Mouse (Mus musculus) frontal cortex, postnatal 36 days (tissue): ENCODE results near the gene Fbxo34.
"Not testable (repeated sequence)": the region's sequence is repeated elsewhere in the genome, so short reads cannot be mapped to it uniquely, and the experiment has no call there.

Experiments used
- DNase-seq, 2 experiments: peaks; one replicate each; pipeline ENCODE4 v3.0.0; 2022; ENCODE audit warnings: low spot score in 2 of 2

The Fbxo34 gene

DNA sequence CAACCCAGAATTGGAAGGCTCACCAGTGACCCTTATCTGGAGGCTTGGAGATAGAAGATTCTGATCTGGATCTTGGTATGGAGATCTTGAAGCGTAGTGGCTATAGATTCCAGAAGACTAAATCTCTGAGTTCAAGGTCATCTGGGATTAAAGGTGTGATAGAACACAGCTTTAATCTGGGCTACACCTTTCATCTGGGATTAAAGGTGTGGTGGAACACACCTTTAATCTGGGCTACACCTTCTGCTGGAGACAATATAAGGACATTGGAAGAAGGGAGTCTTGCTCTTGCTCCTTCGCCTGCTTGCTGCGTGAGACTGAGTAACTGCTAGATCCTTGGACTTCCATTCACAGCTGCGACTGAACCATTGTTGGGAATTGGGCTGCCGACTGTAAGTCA lies at the start of gene Fbxo34:
Gene Fbxo34, plus strand, starts transcription at position 301 of the 400 bp plus-strand sequence.
- DNase-seq, result not testable (repeated sequence)

DNA sequence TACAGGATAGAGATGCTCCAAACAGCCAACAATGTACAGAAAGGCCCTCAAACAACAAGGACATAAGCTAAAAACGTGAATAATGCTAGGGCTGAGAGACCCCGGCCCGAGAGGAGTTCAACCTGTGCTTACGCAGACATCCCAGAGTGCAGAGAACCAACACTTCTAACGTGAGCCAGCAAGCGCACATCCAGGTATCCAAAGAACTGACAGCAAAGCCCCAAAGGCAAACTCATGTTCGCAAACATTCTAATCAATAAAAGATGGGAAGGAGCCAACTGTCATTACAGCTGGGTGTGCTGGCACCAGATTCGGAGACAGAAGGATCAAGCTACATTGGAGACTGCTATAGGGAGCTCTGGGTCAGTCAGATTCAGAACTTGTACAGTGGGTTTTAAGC lies 47.5 kb upstream of the Fbxo34 start:
- no peak for DNase-seq

DNA sequence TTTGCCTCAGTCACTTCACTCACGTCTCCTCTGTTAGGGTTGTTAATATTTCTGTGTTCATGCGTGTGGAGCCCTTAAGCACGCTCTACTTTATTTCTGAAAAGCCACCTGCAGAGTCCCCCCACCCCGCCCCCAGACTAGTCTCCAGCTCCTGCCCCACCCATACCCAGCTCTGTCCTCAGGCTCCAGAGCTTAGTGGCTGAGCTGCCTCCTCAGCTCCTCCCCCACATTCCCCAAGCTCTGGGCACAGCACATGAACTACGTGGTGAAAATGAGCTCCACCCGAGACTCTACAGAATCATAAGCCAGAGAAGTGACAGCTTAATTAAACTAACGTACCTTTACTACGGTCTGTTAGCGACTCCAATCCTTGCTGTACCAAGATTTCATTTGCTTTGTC lies 44.2 kb upstream of the Fbxo34 start:
- DNase-seq, result no peak

DNA sequence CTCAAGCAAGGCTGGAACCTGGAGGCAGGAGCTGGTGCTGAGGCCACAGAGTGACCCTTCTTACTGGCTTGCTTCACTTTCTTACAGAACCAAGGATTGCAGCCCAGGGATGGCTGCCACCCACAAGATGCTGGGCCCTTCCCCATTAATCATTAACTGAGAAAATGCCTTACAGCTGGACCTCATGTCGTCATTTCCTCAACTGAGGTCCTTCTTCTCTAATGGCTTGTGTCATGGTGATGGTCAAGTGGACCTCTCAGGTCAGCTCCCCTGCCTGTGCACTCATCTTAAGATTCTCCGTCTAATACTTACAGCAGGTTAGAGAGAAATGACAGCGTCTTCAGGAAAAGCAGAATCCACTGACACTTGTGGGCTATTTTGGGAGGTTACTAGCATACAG lies 32.9 kb upstream of the Fbxo34 start:
- no peak for DNase-seq

DNA sequence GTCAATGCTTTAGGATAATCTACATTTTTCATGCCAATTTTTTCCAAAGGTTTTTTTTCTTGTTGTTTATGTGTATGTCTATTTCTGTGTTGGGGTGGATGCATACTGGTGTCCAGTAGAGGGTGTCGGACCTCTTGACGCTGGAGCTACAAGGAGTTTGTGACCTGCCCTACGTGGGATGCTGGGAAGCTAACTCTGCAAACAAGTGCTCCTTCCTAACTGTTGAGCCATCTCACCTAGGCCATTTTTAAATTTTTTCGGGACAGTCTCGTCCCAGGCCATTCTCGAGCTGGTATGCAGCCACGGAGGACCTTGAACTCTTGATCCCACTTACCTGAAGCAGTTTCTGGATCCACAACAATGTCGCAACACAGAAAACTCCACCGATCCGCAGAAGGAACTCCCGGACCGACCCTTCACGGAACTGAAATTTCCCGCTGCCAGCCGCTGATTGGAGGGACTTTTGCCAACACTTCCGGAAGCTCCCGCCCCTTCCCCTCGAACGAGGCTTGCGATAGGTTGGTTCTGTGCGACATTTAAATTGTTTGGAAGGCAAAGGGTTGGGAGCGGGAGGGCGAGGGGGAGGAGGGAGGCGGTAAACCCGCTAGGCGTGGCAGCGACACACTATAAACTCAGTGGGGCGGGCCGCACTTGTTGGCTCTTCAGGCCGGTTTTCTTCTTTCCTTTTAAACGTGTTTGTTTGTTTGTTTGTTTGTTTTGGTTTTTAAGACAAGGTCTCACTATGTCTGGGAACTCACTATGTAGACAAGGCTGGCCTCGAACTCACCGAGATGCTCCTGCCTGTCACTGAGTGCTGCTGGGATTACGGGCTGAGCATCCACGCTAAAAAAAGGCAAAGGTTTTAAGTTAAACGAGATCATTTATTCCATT lies 32.2 kb upstream of the Fbxo34 start, which contains the start of gene Dlgap5:
Gene Dlgap5, minus strand, starts transcription at position 633 of the 891 bp plus-strand sequence.
- DNase-seq, result peak; percentile 84 to 92

DNA sequence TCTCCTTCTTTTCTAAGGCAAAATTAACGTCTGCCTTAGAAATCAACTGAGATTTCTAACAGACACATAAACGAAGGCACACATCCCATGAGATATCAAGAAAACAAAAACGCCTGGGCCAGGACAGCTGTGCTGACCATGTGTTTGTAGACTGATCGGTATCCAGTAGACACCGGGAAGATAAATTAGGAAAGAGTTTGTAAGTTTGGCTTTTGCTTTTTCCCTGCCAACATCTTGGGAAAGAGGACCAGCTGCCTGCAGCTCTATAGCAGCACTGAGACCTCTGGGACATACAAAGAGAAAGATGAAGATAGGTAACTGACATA lies 31.6 kb upstream of the Fbxo34 start:
- no peak for DNase-seq

DNA sequence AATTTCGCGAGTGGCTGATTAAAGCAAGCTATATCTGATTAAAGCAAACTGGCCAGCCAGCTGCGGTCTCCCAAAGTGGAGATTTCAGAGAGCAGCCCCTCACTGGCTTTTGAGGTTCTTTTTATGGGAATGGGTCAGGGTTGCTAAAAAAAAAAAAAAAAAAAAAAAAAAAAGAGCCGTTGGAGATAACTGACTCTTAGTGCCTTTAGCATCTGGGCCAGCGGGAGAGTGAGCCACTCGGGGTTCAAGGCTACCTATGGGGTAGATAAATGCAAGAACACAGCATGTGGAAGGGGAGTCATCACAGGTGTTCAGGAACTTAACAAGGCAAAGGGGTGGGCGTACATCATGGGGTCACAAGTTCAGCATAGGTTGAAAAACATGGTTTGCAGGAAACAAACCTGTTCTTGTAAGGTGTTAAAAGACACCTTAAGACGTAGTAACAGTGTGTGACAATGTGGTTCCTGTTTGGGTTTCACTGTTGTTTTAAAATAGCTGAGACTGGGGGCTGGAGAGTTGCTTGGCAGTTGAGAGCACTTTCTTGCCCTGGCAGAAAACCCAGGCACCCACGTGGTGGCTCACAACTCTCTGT lies 31.1 kb upstream of the Fbxo34 start:
- DNase-seq, result no peak

DNA sequence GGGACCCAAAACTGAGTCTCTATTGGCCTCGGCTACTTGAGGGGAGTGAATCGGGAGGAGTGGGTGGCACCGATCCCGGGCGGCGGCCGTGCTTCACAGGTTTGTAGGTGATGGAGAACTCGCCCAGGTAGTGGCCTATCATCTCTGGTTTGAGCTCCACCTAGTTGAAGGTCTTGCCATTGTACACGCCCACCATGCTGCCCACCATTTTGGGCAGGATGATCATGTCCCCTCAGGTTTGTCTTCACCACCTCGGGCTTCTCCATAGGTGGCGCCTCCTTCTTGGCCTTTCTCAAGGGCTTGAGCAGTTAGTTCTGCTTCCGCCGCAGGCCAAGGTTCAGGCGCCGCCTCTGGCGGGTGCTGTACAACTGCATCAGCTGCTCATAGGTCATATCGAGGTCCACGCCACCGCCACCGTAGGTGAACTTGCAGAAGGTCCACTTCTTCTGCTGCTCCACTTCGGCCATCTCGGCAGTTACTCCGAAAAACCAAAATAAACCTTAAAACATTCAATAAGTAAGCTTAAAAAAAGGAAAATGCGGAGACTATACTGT lies 30.4 kb upstream of the Fbxo34 start:
- DNase-seq, result no peak

DNA sequence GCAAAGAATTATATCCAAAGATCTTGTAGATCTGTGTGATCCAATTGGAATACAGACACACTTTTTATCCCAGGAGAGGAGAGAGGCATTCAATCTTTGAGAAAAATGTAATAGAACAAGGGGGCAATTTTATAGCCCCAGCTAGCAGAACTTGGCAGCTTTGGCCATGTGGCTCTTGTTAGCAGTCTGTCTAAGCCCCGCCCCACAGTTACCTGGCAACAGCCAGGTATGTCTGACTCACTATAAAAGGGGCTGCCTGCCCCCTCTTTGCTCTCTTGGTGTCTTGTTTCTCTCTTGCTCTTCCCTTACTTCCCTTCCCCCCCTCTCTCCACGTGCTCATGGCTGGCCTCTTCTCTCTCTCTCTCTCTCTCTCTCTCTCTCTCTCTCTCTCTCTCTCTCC lies 28.6 kb upstream of the Fbxo34 start:
- DNase-seq, result no peak

DNA sequence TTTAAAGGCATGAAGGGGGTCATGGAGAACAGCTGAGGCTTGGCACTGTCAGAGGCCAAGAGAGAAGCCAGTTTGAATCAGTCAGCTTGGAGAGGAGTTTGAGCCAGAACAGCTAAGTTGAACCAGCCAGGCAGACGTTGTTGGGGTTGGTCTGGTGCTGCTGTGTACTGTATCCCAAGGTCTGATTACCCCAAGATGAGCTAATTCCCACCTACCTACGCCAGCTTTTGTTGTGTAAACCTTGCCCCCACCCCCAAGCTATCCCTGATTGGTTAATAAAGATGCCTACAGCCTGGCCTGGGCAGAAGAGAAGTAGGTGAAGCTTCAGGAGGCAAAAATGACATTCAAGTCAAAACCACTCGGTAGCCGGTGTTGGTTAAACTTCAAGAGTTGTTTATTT lies 27.8 kb upstream of the Fbxo34 start:
- no peak for DNase-seq

DNA sequence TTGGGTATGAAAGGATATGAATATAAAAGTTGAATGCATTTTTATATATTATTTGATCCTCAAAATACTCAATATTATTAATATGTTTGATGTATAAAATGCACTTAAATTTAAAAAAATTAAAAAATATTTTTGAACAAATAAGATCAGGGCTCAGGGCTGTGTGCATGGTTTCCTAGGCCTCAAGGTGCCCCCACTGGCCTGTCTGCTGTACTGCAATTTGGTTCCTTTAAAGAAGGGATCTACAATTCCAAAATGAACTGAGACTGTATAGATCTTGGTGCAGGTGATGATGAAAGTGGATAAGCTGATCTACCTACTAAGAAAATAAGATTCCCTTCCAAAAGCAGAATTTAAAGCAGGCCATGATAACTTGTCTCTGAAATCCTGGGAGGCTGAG lies 17.2 kb upstream of the Fbxo34 start:
- no peak for DNase-seq

DNA sequence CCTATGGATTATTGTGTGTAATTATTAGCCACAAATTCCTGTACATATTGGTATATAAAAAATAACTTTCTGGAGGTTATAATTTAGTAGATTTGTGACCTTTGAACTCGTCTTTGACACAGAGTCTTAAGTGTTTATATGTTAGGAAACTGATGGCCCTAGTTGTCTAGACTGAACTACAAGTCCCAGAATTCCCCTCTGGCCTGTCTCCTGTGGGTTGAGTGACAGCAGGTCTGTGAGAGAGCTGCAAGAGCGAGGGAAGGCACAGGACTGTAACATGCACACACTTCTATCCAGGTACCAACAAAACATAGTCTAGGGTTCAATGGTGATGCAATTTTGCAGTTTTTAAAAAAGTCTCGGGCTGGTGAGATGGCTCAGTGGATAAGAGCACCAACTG lies 11.3 kb upstream of the Fbxo34 start:
- DNase-seq, result no peak

DNA sequence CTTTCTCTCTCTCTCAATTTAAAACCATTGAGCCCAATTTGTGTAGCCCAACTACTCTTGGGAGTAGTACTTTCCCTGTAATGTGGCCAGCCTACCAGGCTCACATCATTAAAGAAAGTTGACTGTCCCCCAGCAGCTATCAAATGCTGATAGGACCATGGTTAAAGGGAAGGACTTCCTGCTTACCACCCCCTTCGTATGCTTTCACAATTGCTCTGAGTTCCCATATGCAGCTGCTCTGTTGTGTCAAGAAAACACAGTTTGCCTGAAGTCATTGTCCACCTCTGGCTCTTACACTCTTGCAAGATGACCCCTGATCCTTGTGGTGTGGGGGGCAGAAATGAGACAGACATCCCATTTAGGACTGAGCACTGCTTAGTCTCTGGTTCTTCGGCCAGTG lies 5.3 kb upstream of the Fbxo34 start:
- no peak for DNase-seq

DNA sequence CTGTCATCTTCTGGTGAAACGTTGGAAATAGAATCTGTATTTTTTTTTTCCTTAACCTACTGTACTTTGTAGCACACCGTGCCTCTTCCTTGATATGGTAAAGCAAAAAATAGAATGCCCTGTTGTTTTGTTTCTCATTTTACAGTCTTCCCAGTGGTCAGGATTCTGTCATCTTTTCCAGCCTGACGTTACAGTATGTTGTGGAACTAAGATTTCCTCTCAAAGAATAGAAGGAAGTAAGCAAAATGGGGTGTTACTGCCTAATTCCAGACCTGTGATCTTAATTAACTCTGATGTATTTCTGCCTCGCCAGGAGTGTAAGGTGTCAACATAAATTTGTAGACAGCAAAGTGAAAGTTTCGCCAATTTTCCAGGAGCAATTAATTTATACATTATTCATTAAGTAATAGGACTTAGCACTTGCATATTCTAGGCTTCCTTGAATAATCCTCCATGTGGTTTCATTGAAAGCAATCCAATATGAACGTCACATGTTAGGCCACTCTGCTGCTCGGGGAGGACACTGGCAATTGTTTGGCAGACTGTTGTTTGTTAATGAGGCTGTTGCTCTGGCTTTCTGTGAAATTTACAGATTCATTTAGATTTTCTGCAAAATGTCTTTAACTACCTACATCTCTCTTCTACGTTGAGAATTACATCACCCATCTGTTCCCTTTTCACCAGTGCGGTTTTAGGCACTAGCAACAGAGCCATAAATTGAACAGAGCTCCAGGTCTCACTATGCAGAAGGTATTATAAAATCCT lies 4.7 kb upstream of the Fbxo34 start:
- peak; percentile 3 to 26 for DNase-seq

DNA sequence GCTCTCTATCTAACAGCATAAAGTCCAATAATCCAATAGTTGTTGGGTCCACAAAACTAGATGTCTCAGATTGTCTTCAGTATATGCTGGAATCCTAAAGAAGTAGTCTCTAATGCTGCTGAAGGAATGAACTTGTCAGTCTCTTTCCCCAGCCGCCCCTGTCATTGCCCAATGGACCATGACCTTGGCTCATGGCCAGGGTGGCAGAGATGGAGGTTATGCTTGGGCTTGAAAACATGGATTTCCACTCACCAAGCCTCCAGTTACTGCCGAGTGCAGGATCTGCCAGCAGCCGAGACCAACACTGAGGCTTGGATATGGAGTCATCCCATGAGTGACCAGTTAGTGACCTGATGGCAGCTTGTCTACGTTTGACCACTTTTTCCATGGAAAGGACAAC lies 9.3 kb downstream of the Fbxo34 start:
- no peak for DNase-seq

DNA sequence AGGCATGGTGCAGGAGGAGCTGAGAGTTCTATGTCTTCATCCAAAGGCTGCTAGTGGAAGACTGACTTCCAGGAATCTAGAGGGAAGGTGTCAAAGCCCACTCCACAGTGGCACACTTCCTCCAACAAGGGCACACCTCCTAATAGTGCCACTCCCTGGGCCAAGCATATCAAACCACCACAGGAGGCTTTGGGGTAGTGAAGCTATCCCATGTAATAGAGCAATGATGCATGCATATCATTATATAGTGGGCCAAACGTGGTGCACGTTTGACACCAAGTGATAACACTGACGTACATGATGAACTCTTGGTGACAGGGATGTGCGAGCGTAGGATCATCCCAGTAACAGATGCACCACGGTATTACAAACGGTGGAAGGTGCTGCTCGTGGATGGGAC lies 11.8 kb downstream of the Fbxo34 start:
- DNase-seq, result no peak

DNA sequence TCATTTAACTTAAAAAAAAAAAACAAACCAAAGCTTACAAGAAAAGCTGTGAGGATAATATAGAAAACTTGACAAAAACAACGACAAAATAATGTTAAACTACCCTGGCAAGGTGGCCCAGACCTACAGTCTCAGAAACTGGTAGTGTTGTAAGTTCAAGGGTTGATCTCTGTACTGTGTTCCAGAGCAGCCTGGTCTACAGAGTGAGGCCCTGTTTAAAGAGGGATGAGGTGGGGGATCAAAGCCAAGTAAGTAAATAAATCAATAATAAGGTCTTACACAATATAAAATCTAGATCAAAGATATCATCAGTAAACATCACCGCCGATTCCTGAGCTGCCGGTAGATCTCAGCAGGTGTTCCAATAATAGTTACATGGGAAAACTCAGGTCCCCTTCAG lies 12.2 kb downstream of the Fbxo34 start:
- DNase-seq, result no peak

DNA sequence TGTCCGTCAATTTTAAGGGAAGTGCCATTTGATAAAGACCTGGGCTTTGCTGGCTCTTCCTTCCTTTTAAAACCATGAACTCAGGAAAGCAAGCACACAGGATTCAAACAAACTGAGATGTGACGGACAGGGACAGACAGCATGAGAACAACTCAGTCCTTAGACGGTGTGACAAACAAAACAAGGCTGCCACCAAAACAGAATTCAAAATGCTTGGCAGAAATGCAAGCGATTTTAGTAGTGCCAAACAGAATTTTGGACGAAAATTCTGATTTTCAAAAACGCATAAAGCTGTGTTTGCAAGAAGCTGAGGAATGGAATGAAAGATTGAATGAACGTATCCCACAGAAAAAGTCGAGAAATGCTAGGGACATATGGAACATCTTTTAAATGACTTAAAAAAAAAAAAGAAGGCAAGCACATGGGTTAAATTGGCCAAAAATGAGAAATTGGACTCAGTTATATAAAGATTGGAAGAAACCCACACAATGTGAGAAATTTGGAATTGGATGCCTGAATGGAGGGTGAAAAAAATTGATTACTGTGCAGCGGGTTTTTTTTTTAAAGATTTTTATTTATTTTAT lies 12.7 kb downstream of the Fbxo34 start:
- DNase-seq, result no peak

DNA sequence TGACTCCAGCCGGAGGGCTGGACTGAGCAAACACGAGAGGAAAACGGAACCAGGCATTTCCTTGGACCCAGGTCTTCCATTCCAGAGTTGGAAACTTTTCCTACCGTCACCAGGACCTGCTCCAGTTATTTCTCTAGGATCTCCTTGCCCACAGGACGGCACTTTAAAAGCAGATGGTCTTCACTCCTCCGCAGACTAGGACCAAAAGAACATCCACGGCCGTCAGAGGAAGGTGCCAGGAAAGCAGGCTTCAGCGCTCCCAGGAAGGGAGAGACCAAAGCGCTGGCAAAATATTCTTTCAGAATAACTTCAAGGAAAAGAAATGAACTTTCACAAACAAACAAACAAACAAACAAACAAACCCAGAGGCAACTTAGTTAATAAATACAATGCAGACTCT lies 14.2 kb downstream of the Fbxo34 start:
- no peak for DNase-seq

DNA sequence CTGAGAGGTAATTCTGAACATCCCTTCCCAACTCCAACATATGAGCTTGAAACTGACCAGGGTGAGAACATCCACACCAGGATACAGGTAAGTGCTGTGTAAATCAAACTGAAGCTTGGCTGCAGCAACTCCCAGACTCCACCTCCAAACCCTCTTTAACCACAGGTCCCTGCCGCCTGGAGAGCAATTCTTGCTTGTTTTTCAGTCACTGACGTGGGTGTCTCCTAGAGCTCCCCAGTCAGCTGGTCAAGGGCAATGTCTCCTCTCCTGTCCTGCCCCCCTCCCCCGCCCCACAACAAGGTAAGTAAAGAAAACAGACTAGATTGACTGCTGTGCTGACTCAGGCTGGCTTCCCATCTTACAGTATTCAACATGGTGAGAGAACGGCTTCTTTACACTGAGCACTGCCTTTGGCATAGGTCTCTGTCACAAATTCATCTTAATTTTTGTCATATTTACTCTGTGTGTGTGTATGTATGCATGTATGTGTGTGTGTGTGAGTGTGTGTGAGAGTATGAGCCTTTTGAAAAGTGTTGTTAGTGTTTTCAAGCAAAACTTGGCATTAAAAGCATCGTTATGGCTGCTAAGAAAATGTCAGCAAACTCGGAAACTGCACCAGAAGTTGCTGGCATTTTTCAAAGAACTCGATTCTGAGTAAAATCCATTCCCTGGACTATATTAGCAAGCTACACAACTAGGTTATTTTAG lies 15.4 kb downstream of the Fbxo34 start:
- DNase-seq, result no peak

DNA sequence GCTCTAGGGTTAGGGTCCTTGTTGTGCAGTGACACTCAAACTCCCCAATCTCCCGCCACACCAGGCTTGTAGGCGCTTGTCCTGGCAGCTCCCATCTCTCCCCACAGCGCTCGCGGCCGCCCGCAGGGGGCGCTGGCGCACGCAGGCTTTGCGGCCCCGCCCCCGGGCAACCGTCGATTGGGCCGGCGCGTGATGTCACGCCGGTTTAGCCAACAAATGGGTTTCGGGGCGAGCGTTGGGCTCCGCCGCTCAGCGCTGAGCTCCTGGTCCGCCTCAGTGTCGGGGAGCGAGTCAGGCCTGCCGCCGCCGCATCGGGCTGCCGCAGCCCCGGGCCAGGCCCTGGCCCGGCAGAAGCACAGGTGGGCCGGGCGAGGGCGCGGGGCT lies 22.1 kb downstream of the Fbxo34 start:
- peak; percentile 96 to 98 for DNase-seq
